Mouse (Mus musculus): ENCODE data around the gene Sp6. TPM values are rescaled to one million over a fixed set of nuclear protein-coding genes. Genes with fewer than 3 reads are reported as not detected.
A peak's percentile ranks its signal among the peaks of the same experiment; 100 is the strongest.

Gene Sp6
- polyA plus RNA-seq, 2 experiments = 0.02 TPM; not detected in 1

GRCm38 (mm10) chr11:97072533-97072932 is 59.3 kb downstream of the Sp6 start:
- Histone ChIP-seq H3K4me3 (ENCODE audit: insufficient read depth in 1 of 2, low read depth in 2 of 2, low read length in 2 of 2) (no peak overlapping the region), H3K4me2 (ENCODE audit: low read depth) (no peak overlapping the region), H3K27ac (no peak overlapping the region), H3K9ac (replicated peaks) (no peak overlapping the region), H3K9me3 (ENCODE audit: control insufficient read depth, low read length) (no peaks in the 10 kb centered on the region), H3K4me1 (replicated peaks; ENCODE audit: control insufficient read depth in 2 of 2, insufficient read depth in 2 of 2, low read length in 1 of 2) (no peaks in the 10 kb centered on the region), H3K36me3 (replicated peaks; ENCODE audit: control insufficient read depth, insufficient read depth, low read depth) (no peaks in the 10 kb centered on the region), H3K27me3 (ENCODE audit: control insufficient read depth, insufficient read depth, low read length) (no peaks in the 10 kb centered on the region)
- DNase-seq (ENCODE audit: low read depth in 3 of 3, low spot score in 3 of 3) = no peak
- no peak for TF ChIP-seq EP300 (IDR thresholded peaks at IDR 0.05; ENCODE audit: low read depth)
- TF ChIP-seq CTCF (IDR thresholded peaks at IDR 0.05; ENCODE audit: low read depth) = peak; percentile 65
- WGBS (ENCODE audit: insufficient replicate concordance) = 23% methylated on average over 3 of the region's 3 CpGs
- ATAC-seq (ENCODE audit: insufficient read depth) = no peak

DNA sequence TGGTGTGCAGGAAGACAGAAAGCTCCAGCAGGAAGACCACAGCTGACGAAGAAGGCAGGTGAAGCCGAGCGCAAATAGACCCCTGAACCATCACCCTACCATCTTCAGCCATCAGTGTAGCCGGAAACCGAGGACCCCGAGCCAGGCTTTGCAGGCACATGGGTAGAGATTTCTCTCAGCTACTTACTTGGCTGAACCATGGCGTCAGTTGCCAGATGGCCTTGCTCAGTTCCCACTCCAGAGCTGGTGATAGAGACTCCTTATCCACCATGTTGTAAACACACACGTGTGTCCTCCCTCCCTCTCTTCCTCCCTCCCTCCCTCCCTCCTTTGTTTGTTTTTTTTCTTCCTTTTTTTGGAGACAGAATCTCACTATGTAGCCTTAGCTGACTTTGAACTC is 61.0 kb downstream of the Sp6 start:
- no peaks in the 10 kb centered on the region for H3K4me1 ChIP-seq (replicated peaks; ENCODE audit: control insufficient read depth in 2 of 2, insufficient read depth in 2 of 2, low read length in 1 of 2)
- ATAC-seq (ENCODE audit: insufficient read depth) (no peak), DNase-seq (ENCODE audit: low read depth in 3 of 3, low spot score in 3 of 3) (no peak)
- H3K9ac ChIP-seq (replicated peaks) = no peak overlapping the region
- TF ChIP-seq EP300 (IDR thresholded peaks at IDR 0.05; ENCODE audit: low read depth) (no peak), CTCF (IDR thresholded peaks at IDR 0.05; ENCODE audit: low read depth) (no peak)
- no peaks in the 10 kb centered on the region for H3K27me3 ChIP-seq (ENCODE audit: control insufficient read depth, insufficient read depth, low read length)
- H3K27ac ChIP-seq = no peak overlapping the region
- no peaks in the 10 kb centered on the region for H3K9me3 ChIP-seq (ENCODE audit: control insufficient read depth, low read length)
- WGBS (ENCODE audit: insufficient replicate concordance) = 46% methylated on average over 8 of the region's 8 CpGs
- no peak overlapping the region for H3K4me2 ChIP-seq (ENCODE audit: low read depth)
- no peaks in the 10 kb centered on the region for H3K36me3 ChIP-seq (replicated peaks; ENCODE audit: control insufficient read depth, insufficient read depth, low read depth)
- no peak overlapping the region for H3K4me3 ChIP-seq (ENCODE audit: insufficient read depth in 1 of 2, low read depth in 2 of 2, low read length in 2 of 2)

Small RNAs within 50 kb of the gene (microRNA-seq; reads per million reads assigned to microRNA genes)
- 1.3 reads per million for gene Mir8103

Other genes with a start within 250 kb of the Sp6 start
- gene Snx11, start 235.8 kb upstream of the Sp6 start, polyA plus RNA-seq (2012; rRNA removed) = 7.4 and 10.1 TPM in 2 replicates
- 4.2 and 4.9 TPM in 2 replicates for gene Snx11, start 235.8 kb upstream of the Sp6 start, polyA plus RNA-seq (2014; fragmentation: Nextera tagmentation; extraction: Ambion mirVana)
- 9.9 and 23.5 TPM in 2 replicates for gene Cbx1, start 224.3 kb upstream of the Sp6 start, polyA plus RNA-seq (2012; rRNA removed)
- 25.0 and 26.0 TPM in 2 replicates for gene Cbx1, start 224.3 kb upstream of the Sp6 start, polyA plus RNA-seq (2014; fragmentation: Nextera tagmentation; extraction: Ambion mirVana)
- gene Nfe2l1, start 183.4 kb upstream of the Sp6 start, polyA plus RNA-seq (2012; rRNA removed) = 14.4 and 15.2 TPM in 2 replicates
- gene Nfe2l1, start 183.4 kb upstream of the Sp6 start, polyA plus RNA-seq (2014; fragmentation: Nextera tagmentation; extraction: Ambion mirVana) = 9.6 and 10.1 TPM in 2 replicates
- gene Copz2, start 163.5 kb upstream of the Sp6 start, polyA plus RNA-seq (2012; rRNA removed) = 7.9 and 8.7 TPM in 2 replicates
- gene Copz2, start 163.5 kb upstream of the Sp6 start, polyA plus RNA-seq (2014; fragmentation: Nextera tagmentation; extraction: Ambion mirVana) = 18.6 and 18.8 TPM in 2 replicates
- gene Cdk5rap3, start 96.9 kb upstream of the Sp6 start, polyA plus RNA-seq (2012; rRNA removed) = 14.2 and 20.1 TPM in 2 replicates
- 34.1 and 36.4 TPM in 2 replicates for gene Cdk5rap3, start 96.9 kb upstream of the Sp6 start, polyA plus RNA-seq (2014; fragmentation: Nextera tagmentation; extraction: Ambion mirVana)
- gene Prr15l, start 85.3 kb upstream of the Sp6 start, polyA plus RNA-seq (2012; rRNA removed) = 2.8 and 3.3 TPM in 2 replicates
- gene Prr15l, start 85.3 kb upstream of the Sp6 start, polyA plus RNA-seq (2014; fragmentation: Nextera tagmentation; extraction: Ambion mirVana) = 4.9 and 8.5 TPM in 2 replicates
- 315 and 355 TPM in 2 replicates for gene Pnpo, start 69.4 kb upstream of the Sp6 start, polyA plus RNA-seq (2012; rRNA removed)
- gene Pnpo, start 69.4 kb upstream of the Sp6 start, polyA plus RNA-seq (2014; fragmentation: Nextera tagmentation; extraction: Ambion mirVana) = 564 and 592 TPM in 2 replicates
- gene Sp2, start 30.4 kb upstream of the Sp6 start, polyA plus RNA-seq (2012; rRNA removed) = 7.7 and 8.0 TPM in 2 replicates
- gene Sp2, start 30.4 kb upstream of the Sp6 start, polyA plus RNA-seq (2014; fragmentation: Nextera tagmentation; extraction: Ambion mirVana) = 13.7 and 17.1 TPM in 2 replicates
- gene Scrn2, start 16.5 kb downstream of the Sp6 start, polyA plus RNA-seq (2012; rRNA removed) = 5.7 and 5.9 TPM in 2 replicates
- 5.8 and 6.3 TPM in 2 replicates for gene Scrn2, start 16.5 kb downstream of the Sp6 start, polyA plus RNA-seq (2014; fragmentation: Nextera tagmentation; extraction: Ambion mirVana)
- 0.20 and 0.29 TPM in 2 replicates for gene Lrrc46, start 28.0 kb downstream of the Sp6 start, polyA plus RNA-seq (2012; rRNA removed)
- 0.28 and 0.38 TPM in 2 replicates for gene Lrrc46, start 28.0 kb downstream of the Sp6 start, polyA plus RNA-seq (2014; fragmentation: Nextera tagmentation; extraction: Ambion mirVana)
- gene Mrpl10, start 28.2 kb downstream of the Sp6 start, polyA plus RNA-seq (2012; rRNA removed) = 29.1 and 30.3 TPM in 2 replicates
- gene Mrpl10, start 28.2 kb downstream of the Sp6 start, polyA plus RNA-seq (2014; fragmentation: Nextera tagmentation; extraction: Ambion mirVana) = 34.9 and 36.2 TPM in 2 replicates
- gene Osbpl7, start 37.2 kb downstream of the Sp6 start, polyA plus RNA-seq (2012; rRNA removed) = 2.0 and 2.5 TPM in 2 replicates
- 1.2 and 1.7 TPM in 2 replicates for gene Osbpl7, start 37.2 kb downstream of the Sp6 start, polyA plus RNA-seq (2014; fragmentation: Nextera tagmentation; extraction: Ambion mirVana)
- gene Tbx21, start 101.9 kb downstream of the Sp6 start, polyA plus RNA-seq (2012; rRNA removed) = 0.02 and 0.05 TPM in 2 replicates
- not detected in 2 replicates for gene Tbx21, start 101.9 kb downstream of the Sp6 start, polyA plus RNA-seq (2014; fragmentation: Nextera tagmentation; extraction: Ambion mirVana)
- 2.4 and 2.6 TPM in 2 replicates for gene Tbkbp1, start 138.1 kb downstream of the Sp6 start, polyA plus RNA-seq (2012; rRNA removed)
- gene Tbkbp1, start 138.1 kb downstream of the Sp6 start, polyA plus RNA-seq (2014; fragmentation: Nextera tagmentation; extraction: Ambion mirVana) = 0.90 and 1.6 TPM in 2 replicates
- 38.0 and 58.0 TPM in 2 replicates for gene Kpnb1, start 174.5 kb downstream of the Sp6 start, polyA plus RNA-seq (2012; rRNA removed)
- 23.2 and 26.1 TPM in 2 replicates for gene Kpnb1, start 174.5 kb downstream of the Sp6 start, polyA plus RNA-seq (2014; fragmentation: Nextera tagmentation; extraction: Ambion mirVana)